Mouse (Mus musculus): ENCODE measurements around the gene Sympk. TPM values are rescaled to one million over a fixed set of nuclear protein-coding genes. Genes with fewer than 3 reads are reported as not detected.

Gene Sympk
- 20.2 and 22.5 TPM in 2 replicates for polyA plus RNA-seq (2015; fragmentation: Nextera tagmentation; extraction: Ambion mirVana)

GRCm38 (mm10) chr7:19024096-19024506 is at the start of gene Sympk:
Sympk (plus strand) TSS chr7:19024377.
- H3K9me3 ChIP-seq (replicated peaks; ENCODE audit: control insufficient read depth, low read length), result no peaks in the 10 kb centered on the region
- H3K27ac ChIP-seq (ENCODE audit: low read length), result peak within 1 kb of the TSS; percentile 57
- peak within 1 kb of the TSS; percentile 95 for H3K9ac ChIP-seq (ENCODE audit: low read length)
- peak within 1 kb of the TSS; percentile 68 for H3K4me2 ChIP-seq (ENCODE audit: low read depth, low read length)
- peaks cover 28% of the 10 kb centered on the region for H3K27me3 ChIP-seq (ENCODE audit: control insufficient read depth, insufficient read depth, low read length)
- peak; percentile 94 for ATAC-seq (ENCODE audit: insufficient read depth, low FRiP score)
- 1% methylated on average over 49 of the region's 50 CpGs for WGBS
- H3K4me1 ChIP-seq (ENCODE audit: control insufficient read depth, insufficient read depth, low read length), result peaks cover 18% of the 10 kb centered on the region
- peaks cover 1% of the 10 kb centered on the region; the same call in 1 of the 2 replicates for H3K36me3 ChIP-seq (ENCODE audit: control insufficient read depth, insufficient read depth, low read length)
- H3K4me3 ChIP-seq (replicated peaks; ENCODE audit: low read length), result peak within 1 kb of the TSS; percentile 94

GRCm38 (mm10) chr7:18978381-18978780 is 45.8 kb upstream of the Sympk start:
- H3K36me3 ChIP-seq (ENCODE audit: control insufficient read depth, insufficient read depth, low read length), result no peaks in the 10 kb centered on the region
- ATAC-seq (ENCODE audit: insufficient read depth, low FRiP score), result no peak
- WGBS, result 74% methylated on average over 9 of the region's 9 CpGs

GRCm38 (mm10) chr7:18986503-18986902 is 37.7 kb upstream of the Sympk start:
- no peak for ATAC-seq (ENCODE audit: insufficient read depth, low FRiP score)
- Histone ChIP-seq H3K27ac (ENCODE audit: low read length) (no peak overlapping the region), H3K9ac (ENCODE audit: low read length) (no peak overlapping the region), H3K9me3 (replicated peaks; ENCODE audit: control insufficient read depth, low read length) (no peaks in the 10 kb centered on the region), H3K27me3 (ENCODE audit: control insufficient read depth, insufficient read depth, low read length) (0 out of 2 replicates have a peak, but pooled peaks cover 9% of the 10 kb centered on the region), H3K4me1 (ENCODE audit: control insufficient read depth, insufficient read depth, low read length) (peaks cover 5% of the 10 kb centered on the region; the same call in 1 of the 2 replicates), H3K4me2 (ENCODE audit: low read depth, low read length) (no peak overlapping the region), H3K4me3 (replicated peaks; ENCODE audit: low read length) (no peak overlapping the region), H3K36me3 (ENCODE audit: control insufficient read depth, insufficient read depth, low read length) (no peaks in the 10 kb centered on the region)
- WGBS, result 71% methylated on average over 2 of the region's 2 CpGs

More at GRCm38 (mm10) chr7:18978381-18978780, 45.8 kb upstream of the Sympk start:
- no peaks in the 10 kb centered on the region for H3K27me3 ChIP-seq (ENCODE audit: control insufficient read depth, insufficient read depth, low read length)
- H3K4me2 ChIP-seq (ENCODE audit: low read depth, low read length), result no peak overlapping the region
- no peaks in the 10 kb centered on the region for H3K9me3 ChIP-seq (replicated peaks; ENCODE audit: control insufficient read depth, low read length)
- no peak overlapping the region for H3K9ac ChIP-seq (ENCODE audit: low read length)
- H3K27ac ChIP-seq (ENCODE audit: low read length), result no peak overlapping the region
- no peaks in the 10 kb centered on the region for H3K4me1 ChIP-seq (ENCODE audit: control insufficient read depth, insufficient read depth, low read length)
- H3K4me3 ChIP-seq (replicated peaks; ENCODE audit: low read length), result no peak overlapping the region

GRCm38 (mm10) chr7:18987100-18987499 is 37.1 kb upstream of the Sympk start, which contains the start of gene Nanos2:
Nanos2 (plus strand) TSS chr7:18987400.
- no peaks in the 10 kb centered on the region for H3K36me3 ChIP-seq (ENCODE audit: control insufficient read depth, insufficient read depth, low read length)
- no peaks in the 10 kb centered on the region for H3K9me3 ChIP-seq (replicated peaks; ENCODE audit: control insufficient read depth, low read length)
- H3K4me2 ChIP-seq (ENCODE audit: low read depth, low read length), result no peak within 1 kb of the TSS
- H3K27ac ChIP-seq (ENCODE audit: low read length), result no peak within 1 kb of the TSS
- peaks cover 11% of the 10 kb centered on the region; the same call in 1 of the 2 replicates for H3K4me1 ChIP-seq (ENCODE audit: control insufficient read depth, insufficient read depth, low read length)
- ATAC-seq (ENCODE audit: insufficient read depth, low FRiP score), result no peak
- no peak within 1 kb of the TSS for H3K4me3 ChIP-seq (replicated peaks; ENCODE audit: low read length)
- 57% methylated on average over 2 of the region's 2 CpGs for WGBS
- H3K9ac ChIP-seq (ENCODE audit: low read length), result no peak within 1 kb of the TSS
- H3K27me3 ChIP-seq (ENCODE audit: control insufficient read depth, insufficient read depth, low read length), result peaks cover 13% of the 10 kb centered on the region; the same call in 1 of the 2 replicates

GRCm38 (mm10) chr7:18987747-18988146 is 36.4 kb upstream of the Sympk start:
- no peaks in the 10 kb centered on the region for H3K36me3 ChIP-seq (ENCODE audit: control insufficient read depth, insufficient read depth, low read length)
- H3K27ac ChIP-seq (ENCODE audit: low read length), result no peak overlapping the region
- no peak overlapping the region for H3K9ac ChIP-seq (ENCODE audit: low read length)
- WGBS, result 75% methylated on average over 13 of the region's 13 CpGs
- H3K27me3 ChIP-seq (ENCODE audit: control insufficient read depth, insufficient read depth, low read length), result peaks cover 19% of the 10 kb centered on the region; the same call in 1 of the 2 replicates
- H3K9me3 ChIP-seq (replicated peaks; ENCODE audit: control insufficient read depth, low read length), result no peaks in the 10 kb centered on the region
- no peak overlapping the region for H3K4me2 ChIP-seq (ENCODE audit: low read depth, low read length)
- no peak for ATAC-seq (ENCODE audit: insufficient read depth, low FRiP score)
- H3K4me3 ChIP-seq (replicated peaks; ENCODE audit: low read length), result no peak overlapping the region
- H3K4me1 ChIP-seq (ENCODE audit: control insufficient read depth, insufficient read depth, low read length), result peaks cover 13% of the 10 kb centered on the region; the same call in 1 of the 2 replicates

- Histone ChIP-seq H3K27me3 (ENCODE audit: control insufficient read depth, insufficient read depth, low read length) (peaks cover 19% of the 10 kb centered on the region; the same call in 1 of the 2 replicates), H3K4me1 (ENCODE audit: control insufficient read depth, insufficient read depth, low read length) (peaks cover 13% of the 10 kb centered on the region; the same call in 1 of the 2 replicates), H3K27ac (ENCODE audit: low read length) (no peak overlapping the region), H3K36me3 (ENCODE audit: control insufficient read depth, insufficient read depth, low read length) (no peaks in the 10 kb centered on the region), H3K9ac (ENCODE audit: low read length) (no peak overlapping the region), H3K4me3 (replicated peaks; ENCODE audit: low read length) (no peak overlapping the region), H3K9me3 (replicated peaks; ENCODE audit: control insufficient read depth, low read length) (no peaks in the 10 kb centered on the region), H3K4me2 (ENCODE audit: low read depth, low read length) (no peak overlapping the region)
- no peak for ATAC-seq (ENCODE audit: insufficient read depth, low FRiP score)
- WGBS, result 70% methylated on average over 6 of the region's 6 CpGs
Observed at GRCm38 (mm10) chr7:18988780-18989179, 35.4 kb upstream of the Sympk start.

- ATAC-seq (ENCODE audit: insufficient read depth, low FRiP score), result no peak
- H3K27me3 ChIP-seq (ENCODE audit: control insufficient read depth, insufficient read depth, low read length), result peaks cover 19% of the 10 kb centered on the region; the same call in 1 of the 2 replicates
- H3K4me3 ChIP-seq (replicated peaks; ENCODE audit: low read length), result peak overlapping the region; percentile 60; the same call in 1 of the 2 replicates
- no peaks in the 10 kb centered on the region for H3K36me3 ChIP-seq (ENCODE audit: control insufficient read depth, insufficient read depth, low read length)
- peak overlapping the region; percentile 87 for H3K4me2 ChIP-seq (ENCODE audit: low read depth, low read length)
- H3K4me1 ChIP-seq (ENCODE audit: control insufficient read depth, insufficient read depth, low read length), result peaks cover 13% of the 10 kb centered on the region; the same call in 1 of the 2 replicates
- no peak overlapping the region for H3K9ac ChIP-seq (ENCODE audit: low read length)
- H3K9me3 ChIP-seq (replicated peaks; ENCODE audit: control insufficient read depth, low read length), result no peaks in the 10 kb centered on the region
- 0 out of 2 replicates have a peak overlapping the region, but pooled peaks have one; percentile 70 for H3K27ac ChIP-seq (ENCODE audit: low read length)
- 8% methylated on average over 5 of the region's 5 CpGs for WGBS
Observed at GRCm38 (mm10) chr7:18989995-18990394, 34.2 kb upstream of the Sympk start.

GRCm38 (mm10) chr7:18990601-18991295 is 33.4 kb upstream of the Sympk start, which contains the start of gene Mypop:
Mypop (plus strand) TSS chr7:18991245.
- H3K9ac ChIP-seq (ENCODE audit: low read length), result peak within 1 kb of the TSS; percentile 73
- no peaks in the 10 kb centered on the region for H3K36me3 ChIP-seq (ENCODE audit: control insufficient read depth, insufficient read depth, low read length)
- peak within 1 kb of the TSS; percentile 87 for H3K4me2 ChIP-seq (ENCODE audit: low read depth, low read length)
- H3K4me3 ChIP-seq (replicated peaks; ENCODE audit: low read length), result peak within 1 kb of the TSS; percentile 60
- H3K27ac ChIP-seq (ENCODE audit: low read length), result peak within 1 kb of the TSS; percentile 70
- peaks cover 19% of the 10 kb centered on the region; the same call in 1 of the 2 replicates for H3K27me3 ChIP-seq (ENCODE audit: control insufficient read depth, insufficient read depth, low read length)
- under 1% methylated on average over 36 of the region's 37 CpGs for WGBS
- no peaks in the 10 kb centered on the region for H3K9me3 ChIP-seq (replicated peaks; ENCODE audit: control insufficient read depth, low read length)
- peaks cover 18% of the 10 kb centered on the region; the same call in 1 of the 2 replicates for H3K4me1 ChIP-seq (ENCODE audit: control insufficient read depth, insufficient read depth, low read length)
- ATAC-seq (ENCODE audit: insufficient read depth, low FRiP score), result peak; percentile 95

All from stomach, embryonic 16.5 days (tissue).